Mouse (Mus musculus): Measurements from ENCODE around the gene Tnnc1.

- TF ChIP-seq CTCF (IDR thresholded peaks at IDR 0.05) (peak; percentile 97), EP300 (IDR thresholded peaks at IDR 0.05) (no peak)
These were observed 26.0 kb downstream of the Tnnc1 start for GRCm38 (mm10) chr14:31233996-31234591.

Measured in lung, postnatal 0 days (tissue).